Mouse (Mus musculus): ENCODE measurements around the gene Nme3. TPM values are rescaled to one million over a fixed set of nuclear protein-coding genes. Genes with fewer than 3 reads are reported as not detected.

Gene Nme3
- polyA plus RNA-seq, 1 experiment = 18.4 TPM

DNA sequence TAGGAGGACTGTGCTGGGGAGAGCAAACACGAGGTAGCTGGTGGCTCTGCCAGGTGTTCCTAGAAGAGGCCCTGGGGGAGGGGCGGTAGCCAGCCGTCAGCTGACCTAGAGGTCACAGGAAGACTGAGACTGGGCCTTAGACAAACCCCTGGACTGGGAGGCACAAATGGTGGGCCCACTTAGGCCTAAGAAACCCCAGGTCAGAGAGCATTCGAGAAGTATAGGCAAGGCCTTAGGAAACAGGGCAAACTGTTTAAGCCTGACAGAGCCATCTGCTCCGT is 18.2 kb upstream of the Nme3 start:
- TF ChIP-seq FLI1 (IDR thresholded peaks at IDR 0.05; ENCODE audit: low read length) (no peak), GATA1 (IDR thresholded peaks at IDR 0.05; ENCODE audit: borderline replicate concordance, low read length) (no peak)
- Histone ChIP-seq H3K9me3 (no peaks in the 10 kb centered on the region), H3K4me1 (peaks cover 43% of the 10 kb centered on the region), H3K4me3 (replicated peaks) (no peak overlapping the region), H3K27me3 (replicated peaks) (peaks cover 12% of the 10 kb centered on the region), H3K36me3 (replicated peaks; ENCODE audit: low read length) (peaks cover 28% of the 10 kb centered on the region)

- H3K36me3 ChIP-seq (replicated peaks; ENCODE audit: low read length) = peaks cover 32% of the 10 kb centered on the region
- peaks cover 12% of the 10 kb centered on the region for H3K27me3 ChIP-seq (replicated peaks)
- no peaks in the 10 kb centered on the region for H3K9me3 ChIP-seq
- TF ChIP-seq GATA1 (IDR thresholded peaks at IDR 0.05; ENCODE audit: borderline replicate concordance, low read length) (no peak), FLI1 (IDR thresholded peaks at IDR 0.05; ENCODE audit: low read length) (no peak)
- H3K4me3 ChIP-seq (replicated peaks) = no peak overlapping the region
- peaks cover 44% of the 10 kb centered on the region for H3K4me1 ChIP-seq
Measured at GRCm38 (mm10) chr17:24878531-24878930, 17.8 kb upstream of the Nme3 start.

GRCm38 (mm10) chr17:24881738-24882440 is 14.4 kb upstream of the Nme3 start:
- peaks cover 48% of the 10 kb centered on the region for H3K4me1 ChIP-seq
- peaks cover 4% of the 10 kb centered on the region for H3K27me3 ChIP-seq (replicated peaks)
- peak overlapping the region; percentile 79 for H3K4me3 ChIP-seq (replicated peaks)
- TF ChIP-seq FLI1 (IDR thresholded peaks at IDR 0.05; ENCODE audit: low read length) (no peak; the same call in 1 of the 2 replicates), GATA1 (IDR thresholded peaks at IDR 0.05; ENCODE audit: borderline replicate concordance, low read length) (no peak)
- H3K36me3 ChIP-seq (replicated peaks; ENCODE audit: low read length) = peaks cover 49% of the 10 kb centered on the region
- H3K9me3 ChIP-seq = no peaks in the 10 kb centered on the region

- peak overlapping the region; percentile 99 for H3K4me3 ChIP-seq (replicated peaks)
- H3K9me3 ChIP-seq = no peaks in the 10 kb centered on the region
- H3K27me3 ChIP-seq (replicated peaks) = no peaks in the 10 kb centered on the region
- H3K4me1 ChIP-seq = peaks cover 65% of the 10 kb centered on the region
- TF ChIP-seq FLI1 (IDR thresholded peaks at IDR 0.05; ENCODE audit: low read length) (no peak), GATA1 (IDR thresholded peaks at IDR 0.05; ENCODE audit: borderline replicate concordance, low read length) (no peak)
- H3K36me3 ChIP-seq (replicated peaks; ENCODE audit: low read length) = peaks cover 63% of the 10 kb centered on the region
Measured at GRCm38 (mm10) chr17:24884391-24884790, 11.9 kb upstream of the Nme3 start.

GRCm38 (mm10) chr17:24885356-24886133 is 10.8 kb upstream of the Nme3 start:
- peaks cover 71% of the 10 kb centered on the region for H3K36me3 ChIP-seq (replicated peaks; ENCODE audit: low read length)
- TF ChIP-seq GATA1 (IDR thresholded peaks at IDR 0.05; ENCODE audit: borderline replicate concordance, low read length) = no peak
- no peak for TF ChIP-seq FLI1 (IDR thresholded peaks at IDR 0.05; ENCODE audit: low read length)
- no peaks in the 10 kb centered on the region for H3K27me3 ChIP-seq (replicated peaks)
- H3K4me3 ChIP-seq (replicated peaks) = peak overlapping the region; percentile 99
- no peaks in the 10 kb centered on the region for H3K9me3 ChIP-seq
- peaks cover 70% of the 10 kb centered on the region for H3K4me1 ChIP-seq

GRCm38 (mm10) chr17:24886134-24886931 is 10.0 kb upstream of the Nme3 start, which contains the start of the genes Nubp2 and Spsb3:
TSS of gene Nubp2 (minus strand) at chr17:24886349.
TSS of gene Spsb3 (plus strand) at chr17:24886643.
- TF ChIP-seq GATA1 (IDR thresholded peaks at IDR 0.05; ENCODE audit: borderline replicate concordance, low read length) = no peak
- no peak for TF ChIP-seq FLI1 (IDR thresholded peaks at IDR 0.05; ENCODE audit: low read length)
- H3K36me3 ChIP-seq (replicated peaks; ENCODE audit: low read length) = peaks cover 71% of the 10 kb centered on the region
- peak within 1 kb of the TSS; percentile 99 for H3K4me3 ChIP-seq (replicated peaks)
- peaks cover 70% of the 10 kb centered on the region for H3K4me1 ChIP-seq
- H3K9me3 ChIP-seq = no peaks in the 10 kb centered on the region
- no peaks in the 10 kb centered on the region for H3K27me3 ChIP-seq (replicated peaks)

GRCm38 (mm10) chr17:24886932-24887271 is 9.4 kb upstream of the Nme3 start:
- peak overlapping the region; percentile 99 for H3K4me3 ChIP-seq (replicated peaks)
- no peaks in the 10 kb centered on the region for H3K27me3 ChIP-seq (replicated peaks)
- H3K9me3 ChIP-seq = no peaks in the 10 kb centered on the region
- TF ChIP-seq GATA1 (IDR thresholded peaks at IDR 0.05; ENCODE audit: borderline replicate concordance, low read length) (no peak), FLI1 (IDR thresholded peaks at IDR 0.05; ENCODE audit: low read length) (no peak)
- H3K4me1 ChIP-seq = peaks cover 65% of the 10 kb centered on the region
- H3K36me3 ChIP-seq (replicated peaks; ENCODE audit: low read length) = peaks cover 69% of the 10 kb centered on the region

GRCm38 (mm10) chr17:24887291-24888080 is 8.8 kb upstream of the Nme3 start:
- H3K27me3 ChIP-seq (replicated peaks) = no peaks in the 10 kb centered on the region
- H3K4me3 ChIP-seq (replicated peaks) = peak overlapping the region; percentile 99
- no peak for TF ChIP-seq GATA1 (IDR thresholded peaks at IDR 0.05; ENCODE audit: borderline replicate concordance, low read length)
- no peak for TF ChIP-seq FLI1 (IDR thresholded peaks at IDR 0.05; ENCODE audit: low read length)
- peaks cover 62% of the 10 kb centered on the region for H3K4me1 ChIP-seq
- peaks cover 69% of the 10 kb centered on the region for H3K36me3 ChIP-seq (replicated peaks; ENCODE audit: low read length)
- no peaks in the 10 kb centered on the region for H3K9me3 ChIP-seq

- Histone ChIP-seq H3K4me3 (replicated peaks) (peak overlapping the region; percentile 4), H3K4me1 (peaks cover 67% of the 10 kb centered on the region), H3K36me3 (replicated peaks; ENCODE audit: low read length) (peaks cover 69% of the 10 kb centered on the region)
Measured at GRCm38 (mm10) chr17:24888862-24889261, 7.4 kb upstream of the Nme3 start.

More at GRCm38 (mm10) chr17:24888862-24889261, 7.4 kb upstream of the Nme3 start:
- no peaks in the 10 kb centered on the region for H3K9me3 ChIP-seq
- H3K27me3 ChIP-seq (replicated peaks) = no peaks in the 10 kb centered on the region
- TF ChIP-seq GATA1 (IDR thresholded peaks at IDR 0.05; ENCODE audit: borderline replicate concordance, low read length) = no peak
- TF ChIP-seq FLI1 (IDR thresholded peaks at IDR 0.05; ENCODE audit: low read length) = no peak
